Mouse (Mus musculus) limb, embryonic 14.5 days (tissue): ENCODE results near the gene Cry2. TPM values are rescaled to one million over a fixed set of nuclear protein-coding genes. Genes with fewer than 3 reads are reported as not detected.

Experiments
- ATAC-seq: fragments of 200-750 bp; cut with Nextera tagmentation; 2 replicates; pipeline ENCODE4 v1.8.0; 2017; ENCODE audit warnings: low read depth, moderate number of reproducible peaks, moderate TSS enrichment; ENCODE audit not compliant: low FRiP score
- DNase-seq: peaks from one replicate; pipeline ENCODE4 v3.0.0-alpha.2; 2015; ENCODE audit warnings: low spot score
- H3K27ac ChIP-seq: fragments of 300-500 bp; sonication (generic); replicated peaks from 2 replicates; pipeline ENCODE4 v1.5.1; 2014; ENCODE audit warnings: low read depth, mild to moderate bottlenecking, low read length, moderate library complexity, mixed read lengths
- H3K27me3 ChIP-seq: fragments of 300-500 bp; sonication (generic); 2 replicates; pipeline ENCODE4 v1.6.1; 2014; ENCODE audit warnings: low read length, mixed read lengths; ENCODE audit not compliant: control insufficient read depth, insufficient read depth
- H3K36me3 ChIP-seq: fragments of 300-500 bp; sonication (generic); 2 replicates; pipeline ENCODE4 v1.6.1; 2014; ENCODE audit warnings: mild to moderate bottlenecking, low read length, moderate library complexity, mixed read lengths; ENCODE audit not compliant: control insufficient read depth, insufficient read depth
- H3K4me1 ChIP-seq: fragments of 300-500 bp; sonication (generic); 2 replicates; pipeline ENCODE4 v1.6.1; 2014; ENCODE audit warnings: antibody characterized with exemption, low read length, mixed read lengths; ENCODE audit not compliant: control insufficient read depth, insufficient read depth
- H3K4me2 ChIP-seq: fragments of 300-500 bp; sonication (generic); replicated peaks from 2 replicates; pipeline ENCODE4 v1.6.1; 2014; ENCODE audit warnings: low read depth, mild to moderate bottlenecking, low read length, moderate library complexity; ENCODE audit not compliant: severe bottlenecking
- H3K4me3 ChIP-seq: fragments of 300-500 bp; sonication (generic); replicated peaks from 2 replicates; pipeline ENCODE4 v1.5.1; 2014; ENCODE audit warnings: low read length
- H3K9ac ChIP-seq: fragments of 300-500 bp; sonication (generic); 2 replicates; pipeline ENCODE4 v1.6.1; 2014; ENCODE audit warnings: mild to moderate bottlenecking, low read depth, low read length, moderate library complexity; ENCODE audit not compliant: severe bottlenecking
- H3K9me3 ChIP-seq: fragments of 300-500 bp; sonication (generic); 2 replicates; pipeline ENCODE4 v1.6.1; 2016; ENCODE audit warnings: low read length; ENCODE audit not compliant: control insufficient read depth
- POLR2A ChIP-seq: fragments of 200-500 bp; IDR thresholded peaks from 2 replicates; pipeline ENCODE4 v1.8.0; 2012; ENCODE audit warnings: inconsistent platforms, mild to moderate bottlenecking, moderate library complexity, borderline replicate concordance; ENCODE audit not compliant: insufficient read depth, insufficient read length; ENCODE audit errors: extremely low read depth
- WGBS: fragments of 180-500 bp; shearing (Covaris S2); extraction: QIAGEN DNeasy Blood & Tissue Kit; methylation state at CpG from one replicate; pipeline ENCODE4 v1.1.7; 2014; 5-methylcytosine and 5-hydroxymethylcytosine counted together
- polyA plus RNA-seq, 2 experiments: library from polyadenylated mRNA; depleted of rRNA in 1 of 2; stranded (reverse) in 1 of 2; unstranded in 1 of 2; fragments of >200 nt; fragmentation: Nextera tagmentation in 1 of 2; extraction: Ambion mirVana in 1 of 2; gene quantifications; 2 replicates each; pipeline versions ENCODE4 v1.2.1 to v1.2.3; 2012 to 2014

Cry2 gene
- polyA plus RNA-seq, 2 experiments = 27.2 to 30.2 TPM

- WGBS = 86% methylated on average over 10 of the region's 10 CpGs
- peaks cover 41% of the 10 kb centered on the region for H3K36me3 ChIP-seq
- ATAC-seq = no peak
These were observed 68.3 kb downstream of the Cry2 start for GRCm38 (mm10) chr2:92365568-92365967.

GRCm38 (mm10) chr2:92364086-92364485 is 69.8 kb downstream of the Cry2 start:
- WGBS = 90% methylated on average over 4 of the region's 4 CpGs
- ATAC-seq = no peak
- Histone ChIP-seq H3K36me3 (peaks cover 56% of the 10 kb centered on the region), H3K4me3 (no peak overlapping the region), H3K9ac (no peak overlapping the region), H3K4me2 (no peak overlapping the region), H3K27me3 (no peaks in the 10 kb centered on the region), H3K9me3 (no peaks in the 10 kb centered on the region), H3K27ac (no peak overlapping the region), H3K4me1 (no peaks in the 10 kb centered on the region)
- DNase-seq = no peak
- no peak for TF ChIP-seq POLR2A

More at GRCm38 (mm10) chr2:92365568-92365967, 68.3 kb downstream of the Cry2 start:
- Histone ChIP-seq H3K9me3 (no peaks in the 10 kb centered on the region), H3K4me1 (peaks cover 8% of the 10 kb centered on the region; the same call in 1 of the 2 replicates), H3K4me3 (no peak overlapping the region), H3K4me2 (no peak overlapping the region), H3K27ac (no peak overlapping the region), H3K9ac (no peak overlapping the region), H3K27me3 (no peaks in the 10 kb centered on the region)
- no peak for TF ChIP-seq POLR2A
- DNase-seq = no peak

GRCm38 (mm10) chr2:92362571-92363228 is 71.1 kb downstream of the Cry2 start:
- H3K9me3 ChIP-seq = no peaks in the 10 kb centered on the region
- WGBS = 94% methylated on average over 6 of the region's 6 CpGs
- H3K4me3 ChIP-seq = no peak overlapping the region
- TF ChIP-seq POLR2A = no peak
- no peaks in the 10 kb centered on the region for H3K27me3 ChIP-seq
- DNase-seq (no peak), ATAC-seq (no peak)
- no peaks in the 10 kb centered on the region for H3K4me1 ChIP-seq
- peaks cover 68% of the 10 kb centered on the region for H3K36me3 ChIP-seq
- H3K27ac ChIP-seq = no peak overlapping the region
- H3K9ac ChIP-seq = no peak overlapping the region
- H3K4me2 ChIP-seq = no peak overlapping the region

GRCm38 (mm10) chr2:92361795-92362194 is 72.0 kb downstream of the Cry2 start:
- H3K27me3 ChIP-seq = no peaks in the 10 kb centered on the region
- no peak for ATAC-seq
- no peaks in the 10 kb centered on the region for H3K9me3 ChIP-seq
- H3K4me3 ChIP-seq = no peak overlapping the region
- H3K4me2 ChIP-seq = no peak overlapping the region
- H3K9ac ChIP-seq = no peak overlapping the region
- peaks cover 73% of the 10 kb centered on the region for H3K36me3 ChIP-seq
- no peak for TF ChIP-seq POLR2A
- WGBS = 83% methylated on average over 8 of the region's 8 CpGs
- no peak for DNase-seq
- H3K27ac ChIP-seq = no peak overlapping the region
- no peaks in the 10 kb centered on the region for H3K4me1 ChIP-seq

- no peak for TF ChIP-seq POLR2A
- DNase-seq (no peak), ATAC-seq (no peak)
- no peak overlapping the region for H3K9ac ChIP-seq
- H3K9me3 ChIP-seq = no peaks in the 10 kb centered on the region
- no peaks in the 10 kb centered on the region for H3K27me3 ChIP-seq
- H3K4me3 ChIP-seq = no peak overlapping the region
- no peak overlapping the region for H3K4me2 ChIP-seq
- no peaks in the 10 kb centered on the region for H3K4me1 ChIP-seq
- H3K36me3 ChIP-seq = peaks cover 74% of the 10 kb centered on the region
- no peak overlapping the region for H3K27ac ChIP-seq
- 23% methylated on average over 12 of the region's 12 CpGs for WGBS
These were observed 73.0 kb downstream of the Cry2 start for GRCm38 (mm10) chr2:92360893-92361292.
